Mouse (Mus musculus) neural tube, embryonic 14.5 days (tissue): Measurements from ENCODE around the gene Rfk. TPM values are rescaled to one million over a fixed set of nuclear protein-coding genes. Genes with fewer than 3 reads are reported as not detected.

Experiments
- ATAC-seq: fragments of 200-750 bp; cut with Nextera tagmentation; 2 replicates; pipeline ENCODE4 v1.8.0; 2017; ENCODE audit warnings: low read depth, mild to moderate bottlenecking, moderate TSS enrichment, moderate library complexity
- H3K27ac ChIP-seq: fragments of 300-500 bp; sonication (generic); 2 replicates; pipeline ENCODE4 v1.5.1; 2014; ENCODE audit warnings: low read depth, mild to moderate bottlenecking, control low read depth, low read length, moderate library complexity, mixed read lengths
- H3K27me3 ChIP-seq: fragments of 300-500 bp; sonication (generic); 2 replicates; pipeline ENCODE4 v1.6.1; 2014; ENCODE audit warnings: low read length; ENCODE audit not compliant: control insufficient read depth, insufficient read depth
- H3K36me3 ChIP-seq: fragments of 300-500 bp; sonication (generic); 2 replicates; pipeline ENCODE4 v1.6.1; 2014; ENCODE audit warnings: low read length, mixed read lengths; ENCODE audit not compliant: control insufficient read depth, insufficient read depth
- H3K4me1 ChIP-seq: fragments of 300-500 bp; sonication (generic); 2 replicates; pipeline ENCODE4 v1.6.1; 2014; ENCODE audit warnings: low read length; ENCODE audit not compliant: control insufficient read depth, insufficient read depth
- H3K4me2 ChIP-seq: fragments of 300-500 bp; sonication (generic); 2 replicates; pipeline ENCODE4 v1.6.1; 2014; ENCODE audit warnings: mild to moderate bottlenecking, low read depth, low read length, control low read depth
- H3K4me3 ChIP-seq: fragments of 300-500 bp; sonication (generic); 2 replicates; pipeline ENCODE4 v1.5.1; 2014; ENCODE audit warnings: low read depth, low read length, control low read depth, mixed read lengths
- H3K9ac ChIP-seq: fragments of 300-500 bp; sonication (generic); replicated peaks from 2 replicates; pipeline ENCODE4 v1.6.1; 2014; ENCODE audit warnings: low read depth, mild to moderate bottlenecking, control low read depth, low read length, mixed read lengths
- H3K9me3 ChIP-seq: fragments of 300-500 bp; sonication (generic); 2 replicates; pipeline ENCODE4 v1.6.1; 2016; ENCODE audit warnings: low read length; ENCODE audit not compliant: control insufficient read depth
- WGBS: fragments of 180-500 bp; shearing (Covaris S2); extraction: QIAGEN DNeasy Blood & Tissue Kit; methylation state at CpG from one replicate; pipeline ENCODE4 v1.1.7; 2014; 5-methylcytosine and 5-hydroxymethylcytosine counted together
- polyA plus RNA-seq: library from polyadenylated mRNA; unstranded; fragments of >200 nt; fragmentation: Nextera tagmentation; extraction: Ambion mirVana; gene quantifications from 2 replicates; pipeline ENCODE4 v1.2.1, GENCODE M21; 2014

Gene Rfk
- polyA plus RNA-seq, 1 experiment from 2014 or later = 101 TPM

- WGBS = 87% methylated on average over 5 of the region's 5 CpGs
- no peak for ATAC-seq
- no peaks in the 10 kb centered on the region for H3K4me1 ChIP-seq
- no peak overlapping the region for H3K4me2 ChIP-seq
- no peaks in the 10 kb centered on the region for H3K9me3 ChIP-seq
- no peak overlapping the region for H3K9ac ChIP-seq
- H3K36me3 ChIP-seq = no peaks in the 10 kb centered on the region
- no peaks in the 10 kb centered on the region for H3K27me3 ChIP-seq
- no peak overlapping the region for H3K27ac ChIP-seq
- H3K4me3 ChIP-seq = no peak overlapping the region
These were observed 16.7 kb downstream of the Rfk start for GRCm38 (mm10) chr19:17410465-17411065.

GRCm38 (mm10) chr19:17412915-17413459, 19.1 kb downstream of the Rfk start:
- Histone ChIP-seq H3K4me1 (no peaks in the 10 kb centered on the region), H3K4me2 (no peak overlapping the region), H3K36me3 (no peaks in the 10 kb centered on the region), H3K27ac (no peak overlapping the region), H3K9ac (no peak overlapping the region), H3K9me3 (no peaks in the 10 kb centered on the region), H3K4me3 (no peak overlapping the region), H3K27me3 (no peaks in the 10 kb centered on the region)
- WGBS = 71% methylated on average over 4 of the region's 4 CpGs
- no peak for ATAC-seq

GRCm38 (mm10) chr19:17417855-17418254, 24.0 kb downstream of the Rfk start:
- Histone ChIP-seq H3K9me3 (no peaks in the 10 kb centered on the region), H3K9ac (no peak overlapping the region), H3K36me3 (no peaks in the 10 kb centered on the region), H3K27ac (no peak overlapping the region), H3K27me3 (no peaks in the 10 kb centered on the region), H3K4me1 (no peaks in the 10 kb centered on the region), H3K4me3 (no peak overlapping the region), H3K4me2 (no peak overlapping the region)
- 89% methylated on average over 1 of the region's 1 CpGs for WGBS
- ATAC-seq = no peak

- ATAC-seq = no peak
- Histone ChIP-seq H3K4me3 (no peak overlapping the region), H3K4me1 (no peaks in the 10 kb centered on the region), H3K4me2 (no peak overlapping the region), H3K27ac (no peak overlapping the region), H3K9ac (no peak overlapping the region), H3K27me3 (no peaks in the 10 kb centered on the region), H3K36me3 (no peaks in the 10 kb centered on the region), H3K9me3 (no peaks in the 10 kb centered on the region)
- WGBS = 81% methylated on average over 3 of the region's 3 CpGs
These were observed 29.5 kb downstream of the Rfk start for GRCm38 (mm10) chr19:17423306-17423705.

GRCm38 (mm10) chr19:17427824-17428560, 34.1 kb downstream of the Rfk start:
- Histone ChIP-seq H3K9ac (no peak overlapping the region), H3K4me1 (no peaks in the 10 kb centered on the region), H3K36me3 (no peaks in the 10 kb centered on the region), H3K9me3 (no peaks in the 10 kb centered on the region), H3K4me3 (no peak overlapping the region), H3K4me2 (no peak overlapping the region), H3K27ac (no peak overlapping the region), H3K27me3 (no peaks in the 10 kb centered on the region)
- ATAC-seq = no peak
- 99% methylated on average over 2 of the region's 2 CpGs for WGBS

GRCm38 (mm10) chr19:17428561-17428914, 34.7 kb downstream of the Rfk start:
- no peak overlapping the region for H3K4me2 ChIP-seq
- H3K4me3 ChIP-seq = no peak overlapping the region
- no peaks in the 10 kb centered on the region for H3K36me3 ChIP-seq
- H3K9ac ChIP-seq = no peak overlapping the region
- no peaks in the 10 kb centered on the region for H3K4me1 ChIP-seq
- WGBS = 89% methylated on average over 2 of the region's 2 CpGs
- no peak overlapping the region for H3K27ac ChIP-seq
- no peak for ATAC-seq
- H3K9me3 ChIP-seq = no peaks in the 10 kb centered on the region
- H3K27me3 ChIP-seq = no peaks in the 10 kb centered on the region

GRCm38 (mm10) chr19:17436651-17437050, 42.8 kb downstream of the Rfk start:
- Histone ChIP-seq H3K9me3 (no peaks in the 10 kb centered on the region), H3K4me3 (no peak overlapping the region), H3K27me3 (no peaks in the 10 kb centered on the region), H3K36me3 (no peaks in the 10 kb centered on the region), H3K9ac (no peak overlapping the region), H3K4me2 (no peak overlapping the region), H3K27ac (no peak overlapping the region), H3K4me1 (no peaks in the 10 kb centered on the region)
- no peak for ATAC-seq
- WGBS = 85% methylated on average over 1 of the region's 1 CpGs

GRCm38 (mm10) chr19:17439476-17440189, 45.8 kb downstream of the Rfk start:
- no peaks in the 10 kb centered on the region for H3K9me3 ChIP-seq
- ATAC-seq = no peak
- no peaks in the 10 kb centered on the region for H3K36me3 ChIP-seq
- no peak overlapping the region for H3K9ac ChIP-seq
- 77% methylated on average over 4 of the region's 4 CpGs for WGBS
- H3K27me3 ChIP-seq = no peaks in the 10 kb centered on the region
- H3K4me1 ChIP-seq = no peaks in the 10 kb centered on the region
- H3K4me2 ChIP-seq = no peak overlapping the region
- H3K27ac ChIP-seq = no peak overlapping the region
- H3K4me3 ChIP-seq = no peak overlapping the region

- Histone ChIP-seq H3K27me3 (no peaks in the 10 kb centered on the region), H3K27ac (no peak overlapping the region), H3K4me1 (no peaks in the 10 kb centered on the region), H3K4me2 (no peak overlapping the region), H3K36me3 (no peaks in the 10 kb centered on the region), H3K9me3 (no peaks in the 10 kb centered on the region), H3K9ac (no peak overlapping the region), H3K4me3 (no peak overlapping the region)
- no peak for ATAC-seq
- WGBS = 93% methylated on average over 7 of the region's 7 CpGs
These were observed 49.7 kb downstream of the Rfk start for GRCm38 (mm10) chr19:17443581-17443980.
